Mouse (Mus musculus) forebrain, embryonic 12.5 days (tissue): ENCODE data around the gene Rgs17. TPM values are rescaled to one million over a fixed set of nuclear protein-coding genes. Genes with fewer than 3 reads are reported as not detected.
"Not testable (repeated sequence)": the region's sequence is repeated elsewhere in the genome, so short reads cannot be mapped to it uniquely, and the experiment has no call there.

ENCODE experiments used
- ATAC-seq: fragments of 200-750 bp; cut with Nextera tagmentation; 2 replicates; pipeline ENCODE4 v1.8.0; 2017; ENCODE audit warnings: moderate TSS enrichment; ENCODE audit not compliant: low FRiP score
- H3K27ac ChIP-seq: fragments of 300-500 bp; sonication (generic); 2 replicates; pipeline ENCODE4 v1.5.1; 2016; ENCODE audit warnings: mild to moderate bottlenecking
- H3K27me3 ChIP-seq: fragments of 300-500 bp; sonication (generic); 2 replicates; pipeline ENCODE4 v1.6.1; 2016; ENCODE audit warnings: mild to moderate bottlenecking
- H3K36me3 ChIP-seq: fragments of 300-500 bp; sonication (generic); replicated peaks from 2 replicates; pipeline ENCODE4 v1.6.1; 2016; ENCODE audit warnings: mild to moderate bottlenecking
- H3K4me1 ChIP-seq: fragments of 300-500 bp; sonication (generic); 2 replicates; pipeline ENCODE4 v1.6.1; 2016
- H3K4me2 ChIP-seq: fragments of 300-500 bp; sonication (generic); 2 replicates; pipeline ENCODE4 v1.6.1; 2016; ENCODE audit warnings: mild to moderate bottlenecking, moderate library complexity
- H3K4me3 ChIP-seq: fragments of 300-500 bp; sonication (generic); replicated peaks from 2 replicates; pipeline ENCODE4 v1.5.1; 2016; ENCODE audit warnings: mild to moderate bottlenecking
- H3K9ac ChIP-seq: fragments of 300-500 bp; sonication (generic); 2 replicates; pipeline ENCODE4 v1.6.1; 2016; ENCODE audit warnings: mild to moderate bottlenecking
- H3K9me3 ChIP-seq: fragments of 300-500 bp; sonication (generic); 2 replicates; pipeline ENCODE4 v1.6.1; 2016
- WGBS: fragments of 180-500 bp; shearing (Covaris S2); methylation state at CpG from one replicate; pipeline ENCODE4 v1.1.7; 2016; 5-methylcytosine and 5-hydroxymethylcytosine counted together
- polyA plus RNA-seq: library from polyadenylated mRNA; unstranded; fragments of >200 nt; fragmentation: Nextera tagmentation; extraction: Ambion mirVana; gene quantifications from 2 replicates; pipeline ENCODE4 v1.2.1, GENCODE M21; 2016

Gene Rgs17
- 4.0 and 4.2 TPM in 2 replicates for polyA plus RNA-seq

DNA sequence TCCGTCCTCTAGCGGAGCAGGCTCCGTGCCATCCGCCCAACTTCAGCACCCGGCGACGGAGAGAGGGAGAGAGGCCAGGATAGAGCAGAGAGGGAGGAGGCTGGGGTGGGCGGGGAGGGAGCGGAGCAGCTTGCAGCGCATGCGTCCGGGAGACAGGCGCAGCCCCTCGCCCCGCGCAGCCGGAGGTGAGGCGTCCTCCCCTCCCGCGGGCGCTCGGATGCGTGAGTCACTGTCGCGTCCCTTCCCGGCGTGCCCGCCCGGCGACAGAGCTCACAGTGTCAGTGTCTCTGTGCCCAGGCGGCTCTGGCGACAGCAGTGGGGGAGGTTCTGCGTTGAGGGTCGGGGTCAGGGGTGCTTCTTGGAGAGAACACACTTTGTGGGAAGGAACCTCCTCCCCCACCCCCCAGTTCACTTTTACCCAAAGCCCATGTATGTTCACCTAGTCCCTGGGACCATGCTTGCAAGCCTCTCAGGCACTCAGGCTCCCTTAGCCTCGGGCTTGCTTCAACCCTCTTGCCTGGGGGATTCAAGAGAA lies at the start of gene Rgs17:
TSS of gene Rgs17 (minus strand) at position 107 of the 535 bp plus-strand sequence.
- ATAC-seq = peak; percentile 93
- Histone ChIP-seq H3K36me3 (no peaks in the 10 kb centered on the region), H3K4me3 (peak within 1 kb of the TSS; percentile 77), H3K4me1 (peaks cover 16% of the 10 kb centered on the region), H3K27me3 (0 out of 2 replicates have a peak, but pooled peaks cover 9% of the 10 kb centered on the region), H3K9me3 (no peaks in the 10 kb centered on the region), H3K4me2 (peak within 1 kb of the TSS; percentile 95), H3K27ac (peak within 1 kb of the TSS; percentile 53; the same call in 1 of the 2 replicates), H3K9ac (peak within 1 kb of the TSS; percentile 80)
- WGBS = 0% methylated on average over 26 of the region's 35 CpGs

GRCm38 (mm10) chr10:5967655-5968054 lies 45.5 kb upstream of the Rgs17 start:
- Histone ChIP-seq H3K27me3 (no peaks in the 10 kb centered on the region), H3K36me3 (no peaks in the 10 kb centered on the region), H3K4me3 (no peak overlapping the region), H3K4me1 (no peaks in the 10 kb centered on the region), H3K9ac (no peak overlapping the region), H3K27ac (no peak overlapping the region), H3K9me3 (no peaks in the 10 kb centered on the region), H3K4me2 (no peak overlapping the region)
- WGBS = 79% methylated on average over 2 of the region's 2 CpGs
- ATAC-seq = no peak

DNA sequence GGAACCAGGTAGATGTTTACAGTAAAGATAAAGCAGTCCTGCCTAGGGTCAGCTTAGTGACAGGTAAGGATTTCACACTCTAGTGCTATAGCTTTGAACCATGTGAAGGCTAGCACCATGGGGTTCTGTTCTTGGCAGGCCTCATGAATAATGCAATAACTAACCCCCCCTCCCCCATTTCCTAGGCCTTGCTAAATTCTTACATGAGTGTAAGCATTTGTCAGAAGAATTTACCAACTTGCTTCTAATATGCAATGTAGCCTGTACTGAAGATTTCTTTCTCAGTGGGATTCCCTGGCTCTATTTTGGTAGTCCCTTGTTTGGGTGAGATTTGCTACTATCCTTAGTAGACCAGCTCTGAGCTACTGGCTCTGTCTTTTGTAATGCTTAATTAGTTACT lies 31.6 kb upstream of the Rgs17 start:
- not testable (repeated sequence) for ATAC-seq, H3K9ac ChIP-seq, H3K4me2 ChIP-seq

GRCm38 (mm10) chr10:5924261-5924660 lies 2.1 kb upstream of the Rgs17 start:
- no peak overlapping the region for H3K9ac ChIP-seq
- no peak overlapping the region for H3K4me3 ChIP-seq
- no peak overlapping the region for H3K4me2 ChIP-seq
- H3K9me3 ChIP-seq = no peaks in the 10 kb centered on the region
- H3K27me3 ChIP-seq = 0 out of 2 replicates have a peak, but pooled peaks cover 9% of the 10 kb centered on the region
- no peak overlapping the region for H3K27ac ChIP-seq
- no peaks in the 10 kb centered on the region for H3K36me3 ChIP-seq
- peaks cover 16% of the 10 kb centered on the region for H3K4me1 ChIP-seq
- WGBS = 90% methylated on average over 5 of the region's 5 CpGs
- ATAC-seq = no peak

More for the DNA sequence above, 31.6 kb upstream of the Rgs17 start:
- not testable (repeated sequence) for H3K4me1 ChIP-seq, H3K36me3 ChIP-seq, H3K27ac ChIP-seq, H3K4me3 ChIP-seq, H3K9me3 ChIP-seq, H3K27me3 ChIP-seq

DNA sequence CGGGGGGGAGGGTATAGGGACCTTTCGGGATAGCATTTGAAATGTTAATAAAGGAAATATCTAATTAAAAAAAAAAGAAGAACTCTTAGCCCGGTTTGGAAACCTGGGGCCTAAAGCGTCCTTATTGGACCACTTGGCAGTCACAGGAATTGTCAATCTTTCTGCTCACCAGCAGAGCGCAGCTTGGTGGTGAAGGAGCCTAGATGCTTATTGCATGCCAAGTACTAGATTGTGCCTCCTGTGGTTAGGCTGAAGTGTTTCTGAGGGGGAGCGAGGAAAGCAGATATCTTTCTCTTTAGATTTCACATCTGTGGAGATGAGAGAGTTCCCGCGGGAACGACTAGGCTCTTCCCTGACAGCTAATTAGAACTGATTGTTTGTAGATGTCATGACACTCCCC lies 896 bp upstream of the Rgs17 start:
- Histone ChIP-seq H3K27ac (no peak overlapping the region), H3K36me3 (no peaks in the 10 kb centered on the region), H3K27me3 (0 out of 2 replicates have a peak, but pooled peaks cover 9% of the 10 kb centered on the region), H3K4me2 (no peak overlapping the region), H3K9ac (no peak overlapping the region), H3K4me1 (peaks cover 16% of the 10 kb centered on the region), H3K4me3 (no peak overlapping the region), H3K9me3 (no peaks in the 10 kb centered on the region)
- 18% methylated on average over 9 of the region's 9 CpGs for WGBS
- ATAC-seq = no peak

- peaks cover 16% of the 10 kb centered on the region for H3K4me1 ChIP-seq
Observed at GRCm38 (mm10) chr10:5921771-5922170, 429 bp downstream of the Rgs17 start.

GRCm38 (mm10) chr10:5921031-5921551 lies 1.1 kb downstream of the Rgs17 start:
- ATAC-seq = peak; percentile 25
- peak overlapping the region; percentile 80 for H3K9ac ChIP-seq
- peaks cover 16% of the 10 kb centered on the region for H3K4me1 ChIP-seq
- WGBS = 2% methylated on average over 12 of the region's 12 CpGs
- no peaks in the 10 kb centered on the region for H3K36me3 ChIP-seq
- no peaks in the 10 kb centered on the region for H3K9me3 ChIP-seq
- peak overlapping the region; percentile 77 for H3K4me3 ChIP-seq
- 0 out of 2 replicates have a peak overlapping the region, but pooled peaks have one; percentile 53 for H3K27ac ChIP-seq
- H3K4me2 ChIP-seq = peak overlapping the region; percentile 95
- H3K27me3 ChIP-seq = 0 out of 2 replicates have a peak, but pooled peaks cover 9% of the 10 kb centered on the region

More at GRCm38 (mm10) chr10:5921771-5922170, 429 bp downstream of the Rgs17 start:
- H3K9me3 ChIP-seq = no peaks in the 10 kb centered on the region
- peak overlapping the region; percentile 80 for H3K9ac ChIP-seq
- ATAC-seq = peak; percentile 31
- no peaks in the 10 kb centered on the region for H3K36me3 ChIP-seq
- under 1% methylated on average over 31 of the region's 31 CpGs for WGBS
- H3K27ac ChIP-seq = peak overlapping the region; percentile 53; the same call in 1 of the 2 replicates
- H3K4me3 ChIP-seq = peak overlapping the region; percentile 77
- peak overlapping the region; percentile 95 for H3K4me2 ChIP-seq
- H3K27me3 ChIP-seq = 0 out of 2 replicates have a peak, but pooled peaks cover 9% of the 10 kb centered on the region

- Histone ChIP-seq H3K27me3 (no peaks in the 10 kb centered on the region), H3K4me1 (no peaks in the 10 kb centered on the region), H3K4me2 (no peak overlapping the region), H3K4me3 (no peak overlapping the region), H3K9me3 (no peaks in the 10 kb centered on the region), H3K9ac (no peak overlapping the region), H3K27ac (no peak overlapping the region), H3K36me3 (no peaks in the 10 kb centered on the region)
- 91% methylated on average over 1 of the region's 2 CpGs for WGBS
- no peak for ATAC-seq
Observed at GRCm38 (mm10) chr10:5904399-5904798, 17.8 kb downstream of the Rgs17 start.

GRCm38 (mm10) chr10:5901777-5902176 lies 20.4 kb downstream of the Rgs17 start:
- Histone ChIP-seq H3K4me3 (no peak overlapping the region), H3K36me3 (no peaks in the 10 kb centered on the region), H3K4me1 (no peaks in the 10 kb centered on the region), H3K9ac (no peak overlapping the region), H3K9me3 (no peaks in the 10 kb centered on the region), H3K27ac (no peak overlapping the region), H3K27me3 (no peaks in the 10 kb centered on the region), H3K4me2 (no peak overlapping the region)
- 82% methylated on average over 4 of the region's 4 CpGs for WGBS
- ATAC-seq = no peak

DNA sequence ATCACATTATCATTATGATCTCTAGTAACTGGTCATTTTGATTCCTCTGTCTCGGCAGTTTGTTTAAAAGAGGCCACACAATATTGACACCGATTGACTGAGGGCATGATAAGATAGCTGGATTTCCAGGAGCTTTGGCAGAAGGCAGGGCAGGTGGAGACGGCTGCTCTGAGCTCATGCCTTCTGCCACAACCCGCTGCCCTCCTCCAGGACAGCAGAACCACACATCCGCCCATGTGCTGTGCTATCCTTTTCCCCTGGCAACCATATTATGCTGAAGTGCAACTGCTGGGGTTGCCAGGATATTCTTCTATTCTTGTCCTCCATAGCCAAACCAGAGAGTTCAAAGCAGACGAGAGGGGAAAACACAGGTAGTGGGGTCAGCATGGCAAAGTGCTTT lies 21.5 kb downstream of the Rgs17 start:
- no peak overlapping the region for H3K9ac ChIP-seq
- no peak overlapping the region for H3K27ac ChIP-seq
- ATAC-seq = no peak
- no peaks in the 10 kb centered on the region for H3K36me3 ChIP-seq
- no peaks in the 10 kb centered on the region for H3K4me1 ChIP-seq
- no peaks in the 10 kb centered on the region for H3K9me3 ChIP-seq
- no peaks in the 10 kb centered on the region for H3K27me3 ChIP-seq
- H3K4me3 ChIP-seq = no peak overlapping the region
- H3K4me2 ChIP-seq = no peak overlapping the region
- 83% methylated on average over 6 of the region's 6 CpGs for WGBS

GRCm38 (mm10) chr10:5877106-5877505 lies 45.1 kb downstream of the Rgs17 start:
- ATAC-seq = no peak
- 81% methylated on average over 3 of the region's 3 CpGs for WGBS
- no peaks in the 10 kb centered on the region for H3K4me1 ChIP-seq
- H3K36me3 ChIP-seq = no peaks in the 10 kb centered on the region
- H3K9ac ChIP-seq = no peak overlapping the region
- H3K27ac ChIP-seq = no peak overlapping the region
- no peaks in the 10 kb centered on the region for H3K9me3 ChIP-seq
- H3K27me3 ChIP-seq = no peaks in the 10 kb centered on the region
- no peak overlapping the region for H3K4me3 ChIP-seq
- H3K4me2 ChIP-seq = no peak overlapping the region

GRCm38 (mm10) chr10:5871081-5871480 lies 51.1 kb downstream of the Rgs17 start:
- H3K4me1 ChIP-seq = no peaks in the 10 kb centered on the region
- no peak overlapping the region for H3K4me3 ChIP-seq
- no peaks in the 10 kb centered on the region for H3K36me3 ChIP-seq
- WGBS = 63% methylated on average over 4 of the region's 4 CpGs
- no peak for ATAC-seq
- no peaks in the 10 kb centered on the region for H3K27me3 ChIP-seq
- H3K9me3 ChIP-seq = no peaks in the 10 kb centered on the region
- no peak overlapping the region for H3K27ac ChIP-seq
- no peak overlapping the region for H3K9ac ChIP-seq
- no peak overlapping the region for H3K4me2 ChIP-seq

- WGBS = 70% methylated on average over 11 of the region's 11 CpGs
- no peak for ATAC-seq
- Histone ChIP-seq H3K27ac (no peak overlapping the region), H3K27me3 (no peaks in the 10 kb centered on the region), H3K4me3 (no peak overlapping the region), H3K4me2 (no peak overlapping the region), H3K36me3 (no peaks in the 10 kb centered on the region), H3K4me1 (no peaks in the 10 kb centered on the region), H3K9ac (no peak overlapping the region), H3K9me3 (no peaks in the 10 kb centered on the region)
Observed at GRCm38 (mm10) chr10:5867981-5868552, 54.1 kb downstream of the Rgs17 start.
